In genomic region chr5:134539891-134540290, GRCm38 (mm10) we compare ENCODE assay signal across 8 mouse cellular contexts. TPM values are rescaled to one million over a fixed set of nuclear protein-coding genes. Genes with fewer than 3 reads are reported as not detected.
DNase-seq lines count a peak whose midpoint lies in the region; ATAC-seq and TF ChIP-seq lines count a peak whose summit lies in the region.

No protein-coding gene starts in this region.

- intact Hi-C loops in left cerebral cortex, postnatal 4 days (cut with DNase I) = loop anchor here (5.0 kb wide), 1 partner anchor 48 kb away; no protein-coding TSS in a partner anchor
- intact Hi-C loops in left cerebral cortex, postnatal 14 days (cut with DNase I) = no loop called here

- no peak for TF ChIP-seq POLR2A in brain, embryonic 14.5 days (IDR thresholded peaks at IDR 0.05; ENCODE audit: borderline replicate concordance, extremely low read depth, insufficient read depth, insufficient read length, poor library complexity, severe bottlenecking)

- H3K27me3 ChIP-seq in hindbrain, embryonic 16.5 days (replicated peaks; ENCODE audit: control insufficient read depth, insufficient read depth, low read length) = no peaks in the 10 kb centered on the region
- H3K27me3 ChIP-seq in liver, embryonic 12.5 days (replicated peaks) = no peaks in the 10 kb centered on the region
- H3K27me3 ChIP-seq in neural tube, embryonic 11.5 days (ENCODE audit: control insufficient read depth, insufficient read depth, low read length) = no peaks in the 10 kb centered on the region

- 3% methylated on average over 3 of the region's 3 CpGs for WGBS in hindbrain, embryonic 16.5 days
- WGBS in liver, embryonic 12.5 days (ENCODE audit: insufficient replicate concordance) = 10% methylated on average over 3 of the region's 3 CpGs
- 4% methylated on average over 3 of the region's 3 CpGs for whole genome bisulfite sequencing in neural tube, embryonic 11.5 days

- TF ChIP-seq CTCF in brain, embryonic 14.5 days (IDR thresholded peaks at IDR 0.05; ENCODE audit: borderline replicate concordance, extremely low read depth, insufficient read depth, insufficient read length) = no peak

- peaks cover 19% of the 10 kb centered on the region for H3K4me1 ChIP-seq in hindbrain, embryonic 16.5 days (ENCODE audit: control insufficient read depth, insufficient read depth, low read depth, low read length)
- H3K4me1 ChIP-seq in liver, embryonic 12.5 days = peaks cover 26% of the 10 kb centered on the region
- H3K4me1 ChIP-seq in neural tube, embryonic 11.5 days (ENCODE audit: control insufficient read depth, insufficient read depth, low read length) = peaks cover 17% of the 10 kb centered on the region

- DNase-seq in left cerebral cortex, postnatal 4 days = peak; percentile 82
- no peak for DNase-seq in left cerebral cortex, postnatal 14 days (ENCODE audit: low spot score in 2 of 2)
- peak; percentile 70 for DNase-seq in brain, embryonic 14.5 days (ENCODE audit: low read depth)
- DNase-seq in gastrocnemius, postnatal 10 days = peak; percentile 59
- peak; percentile 57 for DNase-seq in neural tube, embryonic 11.5 days (ENCODE audit: low spot score)

- H3K27ac ChIP-seq in hindbrain, embryonic 16.5 days (ENCODE audit: low read depth, low read length) = peak overlapping the region; percentile 74
- H3K27ac ChIP-seq in liver, embryonic 12.5 days = peak overlapping the region; percentile 67
- peak overlapping the region; percentile 55 for H3K27ac ChIP-seq in neural tube, embryonic 11.5 days (ENCODE audit: low read depth, low read length)

- ATAC-seq in hindbrain, embryonic 16.5 days = peak; percentile 91
- peak; percentile 75 for ATAC-seq in liver, embryonic 12.5 days
- no peak for ATAC-seq in neural tube, embryonic 11.5 days (ENCODE audit: insufficient read depth, low FRiP score, low TSS enrichment)
- no peak for ATAC-seq in monocyte, adult 5-6 weeks (replicated peaks; ENCODE audit: insufficient number of reproducible peaks, low FRiP score, low TSS enrichment, poor library complexity, severe bottlenecking)

- no peaks in the 10 kb centered on the region for H3K9me3 ChIP-seq in hindbrain, embryonic 16.5 days (ENCODE audit: control insufficient read depth, low read length)
- H3K9me3 ChIP-seq in liver, embryonic 12.5 days (replicated peaks) = no peaks in the 10 kb centered on the region
- H3K9me3 ChIP-seq in neural tube, embryonic 11.5 days (ENCODE audit: control insufficient read depth, low read length) = no peaks in the 10 kb centered on the region

- H3K9ac ChIP-seq in hindbrain, embryonic 16.5 days (ENCODE audit: low read depth, low read length) = no peak overlapping the region
- H3K9ac ChIP-seq in liver, embryonic 12.5 days = no peak overlapping the region
- no peak overlapping the region for H3K9ac ChIP-seq in neural tube, embryonic 11.5 days (ENCODE audit: low read length)

- no peak overlapping the region for H3K4me2 ChIP-seq in hindbrain, embryonic 16.5 days (ENCODE audit: low read length)
- H3K4me2 ChIP-seq in liver, embryonic 12.5 days = no peak overlapping the region
- no peak overlapping the region for H3K4me2 ChIP-seq in neural tube, embryonic 11.5 days (ENCODE audit: low read depth)

- peaks cover 4% of the 10 kb centered on the region; the same call in 1 of the 2 replicates for H3K36me3 ChIP-seq in hindbrain, embryonic 16.5 days (ENCODE audit: control insufficient read depth, insufficient read depth, low read length)
- H3K36me3 ChIP-seq in liver, embryonic 12.5 days = no peaks in the 10 kb centered on the region
- peaks cover 1% of the 10 kb centered on the region; the same call in 1 of the 2 replicates for H3K36me3 ChIP-seq in neural tube, embryonic 11.5 days (ENCODE audit: control insufficient read depth, insufficient read depth, low read length)

- no peak overlapping the region for H3K4me3 ChIP-seq in hindbrain, embryonic 16.5 days (ENCODE audit: low read length)
- H3K4me3 ChIP-seq in liver, embryonic 12.5 days = no peak overlapping the region
- H3K4me3 ChIP-seq in neural tube, embryonic 11.5 days (ENCODE audit: low read depth, low read length) = no peak overlapping the region

RNA-seq across cellular contexts. Expression of gene Clip2, which starts 12.3 kb away (rescaled TPM):
- total RNA-seq in left cerebral cortex, postnatal 4 days (2021) = 100 to 1,000 TPM; 172 to 179 TPM
- total RNA-seq in left cerebral cortex, postnatal 14 days (2021) = 100 to 1,000 TPM; 113 to 116 TPM
- 77.0 and 115 TPM in 2 replicates for polyA plus RNA-seq in brain, embryonic 14.5 days (2012; rRNA removed)
- 10 to 100 TPM; 10.1 to 12.8 TPM for total RNA-seq in gastrocnemius, postnatal 10 days (2021)
- polyA plus RNA-seq in hindbrain, embryonic 16.5 days (2015; fragmentation: Nextera tagmentation; extraction: Ambion mirVana) = 14.4 and 15.8 TPM in 2 replicates
- 0.94 and 1.0 TPM in 2 replicates for polyA plus RNA-seq in liver, embryonic 12.5 days (2016; fragmentation: Nextera tagmentation; extraction: Ambion mirVana)
- polyA plus RNA-seq in neural tube, embryonic 11.5 days (2014; fragmentation: Nextera tagmentation; extraction: Ambion mirVana) = 7.6 and 8.1 TPM in 2 replicates
- total RNA-seq in monocyte, adult 5-6 weeks (2017) = 18.2 to 30.1 TPM (median 20.4 TPM) in 3 replicates

RNA-seq across cellular contexts. Expression of gene Syna, which starts 20.1 kb away (rescaled TPM):
- total RNA-seq in left cerebral cortex, postnatal 4 days (2021) = not detected
- under 1 TPM in 1 of 2 experiments, not detected in 1; 0.32 TPM for total RNA-seq in left cerebral cortex, postnatal 14 days (2021)
- 0.04 and 0.06 TPM in 2 replicates for polyA plus RNA-seq in brain, embryonic 14.5 days (2012; rRNA removed)
- under 1 TPM; 0.14 to 0.16 TPM for total RNA-seq in gastrocnemius, postnatal 10 days (2021)
- 0.22 and 0.45 TPM in 2 replicates for polyA plus RNA-seq in hindbrain, embryonic 16.5 days (2015; fragmentation: Nextera tagmentation; extraction: Ambion mirVana)
- polyA plus RNA-seq in liver, embryonic 12.5 days (2016; fragmentation: Nextera tagmentation; extraction: Ambion mirVana) = not detected in 2 replicates
- polyA plus RNA-seq in neural tube, embryonic 11.5 days (2014; fragmentation: Nextera tagmentation; extraction: Ambion mirVana) = not detected in 2 replicates
- total RNA-seq in monocyte, adult 5-6 weeks (2017) = not detected in 3 replicates

RNA-seq across cellular contexts. Expression of gene Rfc2, which starts 41.3 kb away (rescaled TPM):
- 10 to 100 TPM; 81.7 to 92.8 TPM for total RNA-seq in left cerebral cortex, postnatal 4 days (2021)
- total RNA-seq in left cerebral cortex, postnatal 14 days (2021) = 10 to 100 TPM; 69.1 to 70.0 TPM
- 192 and 242 TPM in 2 replicates for polyA plus RNA-seq in brain, embryonic 14.5 days (2012; rRNA removed)
- total RNA-seq in gastrocnemius, postnatal 10 days (2021) = 10 to 100 TPM; 18.8 to 25.7 TPM
- polyA plus RNA-seq in hindbrain, embryonic 16.5 days (2015; fragmentation: Nextera tagmentation; extraction: Ambion mirVana) = 189 and 192 TPM in 2 replicates
- 259 and 263 TPM in 2 replicates for polyA plus RNA-seq in liver, embryonic 12.5 days (2016; fragmentation: Nextera tagmentation; extraction: Ambion mirVana)
- polyA plus RNA-seq in neural tube, embryonic 11.5 days (2014; fragmentation: Nextera tagmentation; extraction: Ambion mirVana) = 309 and 324 TPM in 2 replicates
- 50.7 to 69.7 TPM (median 58.7 TPM) in 3 replicates for total RNA-seq in monocyte, adult 5-6 weeks (2017)

Comparison
In these comparisons a context has a peak if more than half of its experiments do, and no peak if none do; other contexts are left out.
1. DNase-seq: peak in left cerebral cortex, postnatal 4 days (single experiment), brain, embryonic 14.5 days (single experiment), gastrocnemius, postnatal 10 days (single experiment) and neural tube, embryonic 11.5 days (single experiment); none in left cerebral cortex, postnatal 14 days (0 of 2).
2. ATAC-seq: peak in hindbrain, embryonic 16.5 days (single experiment) and liver, embryonic 12.5 days (single experiment); none in neural tube, embryonic 11.5 days (single experiment) and monocyte, adult 5-6 weeks (single experiment).
3. Peak in every context shown above with its lines, with median percentiles within 50 percentile points of each other: H3K27ac ChIP-seq.